Mouse (Mus musculus) G1E (cell line): ENCODE results near the gene Filip1. TPM values are rescaled to one million over a fixed set of nuclear protein-coding genes. Genes with fewer than 3 reads are reported as not detected.

Source experiments
- ATAC-seq: 2 replicates; pipeline ENCODE4 v1.8.0; 2016; ENCODE audit warnings: mild to moderate bottlenecking; ENCODE audit not compliant: insufficient number of reproducible peaks, poor library complexity, low FRiP score, severe bottlenecking; ENCODE audit errors: extremely low read depth
- DNase-seq: peaks from one replicate; pipeline ENCODE4 v3.0.0; 2012; ENCODE audit warnings: low spot score
- H3K27me3 ChIP-seq: 2 replicates; pipeline ENCODE4 v1.6.1; 2012; ENCODE audit warnings: mild to moderate bottlenecking, low read length, inconsistent platforms; ENCODE audit not compliant: insufficient read depth
- H3K36me3 ChIP-seq: replicated peaks from 2 replicates; pipeline ENCODE3; 2012; ENCODE audit warnings: mild to moderate bottlenecking, inconsistent platforms
- H3K4me1 ChIP-seq: 2 replicates; pipeline ENCODE4 v1.6.1; 2012; ENCODE audit warnings: low read depth, low read length, inconsistent platforms, mixed read lengths; ENCODE audit not compliant: insufficient read depth
- H3K4me3 ChIP-seq: 2 replicates; pipeline ENCODE4 v1.5.1; 2012; ENCODE audit warnings: low read depth, mild to moderate bottlenecking, inconsistent platforms, low read length, moderate library complexity, mixed read lengths
- H3K9me3 ChIP-seq: replicated peaks from 2 replicates; pipeline ENCODE4 v1.6.1; 2012; ENCODE audit warnings: inconsistent platforms
- CTCF ChIP-seq: IDR thresholded peaks from 2 replicates; pipeline ENCODE4 v1.5.1; 2012; ENCODE audit warnings: low read depth, low read length, inconsistent platforms, mixed read lengths
- GATA1 ChIP-seq: IDR thresholded peaks from 2 replicates; pipeline ENCODE4 v1.6.1; 2012; ENCODE audit warnings: borderline replicate concordance, low read length, inconsistent platforms, mixed read lengths
- GATA2 ChIP-seq: IDR thresholded peaks from 2 replicates; pipeline ENCODE4 v1.6.1; 2012; ENCODE audit warnings: low read depth, low read length, inconsistent platforms, borderline replicate concordance
- POLR2AphosphoS5 ChIP-seq: IDR thresholded peaks from 2 replicates; pipeline ENCODE4 v1.6.1; 2012; ENCODE audit warnings: low read depth, low read length, inconsistent platforms; ENCODE audit not compliant: insufficient replicate concordance
- TAL1 ChIP-seq: conservative IDR thresholded peaks from 2 replicates; pipeline ENCODE4 v1.6.1; 2012; ENCODE audit warnings: low read depth, low read length, inconsistent platforms, mixed read lengths
- polyA plus RNA-seq: library from polyadenylated mRNA; stranded (reverse); fragments of >175 nt; gene quantifications from 2 replicates; pipeline ENCODE4 v1.2.3, GENCODE M21; 2012
- total RNA-seq, 2 experiments: library from RNA; stranded (forward) in 1 of 2; stranded (reverse) in 1 of 2; fragments of 200-1000 nt in 1 of 2; fragments of >200 nt in 1 of 2; fragmentation: Nextera tagmentation in 1 of 2; gene quantifications; 2 replicates each; pipeline ENCODE4 v1.2.3; 2014 to 2017

Filip1 gene
- total and polyA plus RNA-seq, 3 experiments, result 0.11 TPM; not detected in 2

GRCm38 (mm10) chr9:79830874-79831273 is 181.8 kb downstream of the Filip1 start:
- Histone ChIP-seq H3K4me3 (no peak overlapping the region), H3K4me1 (no peaks in the 10 kb centered on the region), H3K36me3 (no peaks in the 10 kb centered on the region), H3K27me3 (peaks cover 5% of the 10 kb centered on the region), H3K9me3 (no peaks in the 10 kb centered on the region)
- DNase-seq (no peak), ATAC-seq (no peak)
- TF ChIP-seq GATA1 (no peak), GATA2 (no peak), TAL1 (no peak), POLR2AphosphoS5 (no peak), CTCF (no peak)

- Histone ChIP-seq H3K27me3 (peaks cover 5% of the 10 kb centered on the region), H3K4me1 (no peaks in the 10 kb centered on the region), H3K4me3 (no peak overlapping the region), H3K9me3 (no peaks in the 10 kb centered on the region), H3K36me3 (no peaks in the 10 kb centered on the region)
- DNase-seq, result no peak
- TF ChIP-seq TAL1 (no peak), GATA2 (no peak), CTCF (no peak), POLR2AphosphoS5 (no peak), GATA1 (no peak)
- no peak for ATAC-seq
Measured at GRCm38 (mm10) chr9:79829842-79830800, 182.5 kb downstream of the Filip1 start.

GRCm38 (mm10) chr9:79827072-79827471 is 185.6 kb downstream of the Filip1 start:
- no peaks in the 10 kb centered on the region for H3K36me3 ChIP-seq
- H3K27me3 ChIP-seq, result peaks cover 5% of the 10 kb centered on the region
- no peaks in the 10 kb centered on the region for H3K9me3 ChIP-seq
- DNase-seq, result no peak
- no peak for TF ChIP-seq CTCF
- H3K4me3 ChIP-seq, result no peak overlapping the region
- no peak for ATAC-seq
- H3K4me1 ChIP-seq, result no peaks in the 10 kb centered on the region

GRCm38 (mm10) chr9:79825526-79825925 is 187.1 kb downstream of the Filip1 start:
- ATAC-seq, result no peak
- Histone ChIP-seq H3K4me1 (no peaks in the 10 kb centered on the region), H3K9me3 (no peaks in the 10 kb centered on the region), H3K27me3 (peaks cover 5% of the 10 kb centered on the region), H3K36me3 (no peaks in the 10 kb centered on the region), H3K4me3 (no peak overlapping the region)
- TF ChIP-seq POLR2AphosphoS5 (no peak), CTCF (no peak), TAL1 (no peak), GATA1 (no peak), GATA2 (no peak)
- no peak for DNase-seq

- H3K4me1 ChIP-seq, result no peaks in the 10 kb centered on the region
- H3K4me3 ChIP-seq, result no peak overlapping the region
- no peaks in the 10 kb centered on the region for H3K9me3 ChIP-seq
- no peak for TF ChIP-seq TAL1
- TF ChIP-seq GATA1, result no peak
- TF ChIP-seq GATA2, result no peak
- no peak for TF ChIP-seq CTCF
- TF ChIP-seq POLR2AphosphoS5, result no peak
- no peak for ATAC-seq
- no peaks in the 10 kb centered on the region for H3K36me3 ChIP-seq
- H3K27me3 ChIP-seq, result peaks cover 5% of the 10 kb centered on the region
- DNase-seq, result no peak
Measured at GRCm38 (mm10) chr9:79823856-79824255, 188.8 kb downstream of the Filip1 start.

- DNase-seq, result no peak
- no peak overlapping the region for H3K4me3 ChIP-seq
- no peaks in the 10 kb centered on the region for H3K9me3 ChIP-seq
- ATAC-seq, result no peak
- no peak for TF ChIP-seq CTCF
- TF ChIP-seq GATA2, result no peak
- TF ChIP-seq TAL1, result no peak
- no peak for TF ChIP-seq POLR2AphosphoS5
- H3K27me3 ChIP-seq, result peaks cover 7% of the 10 kb centered on the region
- H3K36me3 ChIP-seq, result no peaks in the 10 kb centered on the region
- no peaks in the 10 kb centered on the region for H3K4me1 ChIP-seq
Measured at GRCm38 (mm10) chr9:79823438-79823837, 189.2 kb downstream of the Filip1 start.

GRCm38 (mm10) chr9:79816464-79816863 is 196.2 kb downstream of the Filip1 start:
- Histone ChIP-seq H3K36me3 (no peaks in the 10 kb centered on the region), H3K27me3 (peaks cover 17% of the 10 kb centered on the region), H3K4me1 (peaks cover 6% of the 10 kb centered on the region; the same call in 1 of the 2 replicates), H3K9me3 (no peaks in the 10 kb centered on the region), H3K4me3 (no peak overlapping the region)
- no peak for TF ChIP-seq CTCF
- no peak for TF ChIP-seq TAL1
- no peak for TF ChIP-seq GATA2
- TF ChIP-seq POLR2AphosphoS5, result no peak
- no peak for TF ChIP-seq GATA1
- DNase-seq (no peak), ATAC-seq (no peak)
